Mouse (Mus musculus): ENCODE measurements around the gene Tmem86b. TPM values are rescaled to one million over a fixed set of nuclear protein-coding genes. Genes with fewer than 3 reads are reported as not detected.

Tmem86b gene
- polyA plus RNA-seq, 1 experiment from 2014 or later: 1.4 TPM

GRCm38 (mm10) chr7:4655393-4655792 is 24.2 kb upstream of the Tmem86b start:
- Histone ChIP-seq H3K9ac (replicated peaks; ENCODE audit: low read depth, low read length) (no peak overlapping the region), H3K4me2 (replicated peaks; ENCODE audit: low read depth, low read length) (no peak overlapping the region), H3K27me3 (ENCODE audit: control insufficient read depth, insufficient read depth, low read length) (no peaks in the 10 kb centered on the region), H3K27ac (ENCODE audit: low read length) (no peak overlapping the region), H3K4me1 (ENCODE audit: control insufficient read depth, insufficient read depth, low read length) (peaks cover 28% of the 10 kb centered on the region), H3K9me3 (ENCODE audit: control insufficient read depth, low read depth, low read length) (no peaks in the 10 kb centered on the region), H3K36me3 (ENCODE audit: control insufficient read depth, insufficient read depth, low read length) (peaks cover 4% of the 10 kb centered on the region; the same call in 1 of the 2 replicates), H3K4me3 (ENCODE audit: low read depth, low read length) (no peak overlapping the region)
- ATAC-seq (ENCODE audit: insufficient number of reproducible peaks, insufficient read depth, low FRiP score, low read depth): no peak
- 83% methylated on average over 4 of the region's 4 CpGs for WGBS

GRCm38 (mm10) chr7:4654221-4654620 is 23.0 kb upstream of the Tmem86b start:
- no peak overlapping the region for H3K4me3 ChIP-seq (ENCODE audit: low read depth, low read length)
- H3K4me1 ChIP-seq (ENCODE audit: control insufficient read depth, insufficient read depth, low read length): peaks cover 22% of the 10 kb centered on the region
- whole genome bisulfite sequencing: 78% methylated on average over 2 of the region's 2 CpGs
- ATAC-seq (ENCODE audit: insufficient number of reproducible peaks, insufficient read depth, low FRiP score, low read depth): no peak
- H3K27ac ChIP-seq (ENCODE audit: low read length): peak overlapping the region; percentile 27; the same call in 1 of the 2 replicates
- H3K9me3 ChIP-seq (ENCODE audit: control insufficient read depth, low read depth, low read length): no peaks in the 10 kb centered on the region
- H3K36me3 ChIP-seq (ENCODE audit: control insufficient read depth, insufficient read depth, low read length): peaks cover 4% of the 10 kb centered on the region; the same call in 1 of the 2 replicates
- no peaks in the 10 kb centered on the region for H3K27me3 ChIP-seq (ENCODE audit: control insufficient read depth, insufficient read depth, low read length)
- no peak overlapping the region for H3K4me2 ChIP-seq (replicated peaks; ENCODE audit: low read depth, low read length)
- 0 out of 2 replicates have a peak overlapping the region, but pooled peaks have one; percentile 25 for H3K9ac ChIP-seq (replicated peaks; ENCODE audit: low read depth, low read length)

- peaks cover 4% of the 10 kb centered on the region; the same call in 1 of the 2 replicates for H3K36me3 ChIP-seq (ENCODE audit: control insufficient read depth, insufficient read depth, low read length)
- peak overlapping the region; percentile 27; the same call in 1 of the 2 replicates for H3K27ac ChIP-seq (ENCODE audit: low read length)
- no peak overlapping the region for H3K9ac ChIP-seq (replicated peaks; ENCODE audit: low read depth, low read length)
- no peak for ATAC-seq (ENCODE audit: insufficient number of reproducible peaks, insufficient read depth, low FRiP score, low read depth)
- WGBS: 76% methylated on average over 7 of the region's 7 CpGs
- no peaks in the 10 kb centered on the region for H3K27me3 ChIP-seq (ENCODE audit: control insufficient read depth, insufficient read depth, low read length)
- no peak overlapping the region for H3K4me3 ChIP-seq (ENCODE audit: low read depth, low read length)
- peaks cover 22% of the 10 kb centered on the region for H3K4me1 ChIP-seq (ENCODE audit: control insufficient read depth, insufficient read depth, low read length)
- no peaks in the 10 kb centered on the region for H3K9me3 ChIP-seq (ENCODE audit: control insufficient read depth, low read depth, low read length)
- no peak overlapping the region for H3K4me2 ChIP-seq (replicated peaks; ENCODE audit: low read depth, low read length)
These were observed 22.6 kb upstream of the Tmem86b start for GRCm38 (mm10) chr7:4653780-4654179.

- H3K27me3 ChIP-seq (ENCODE audit: control insufficient read depth, insufficient read depth, low read length): no peaks in the 10 kb centered on the region
- no peak overlapping the region for H3K27ac ChIP-seq (ENCODE audit: low read length)
- H3K9me3 ChIP-seq (ENCODE audit: control insufficient read depth, low read depth, low read length): no peaks in the 10 kb centered on the region
- ATAC-seq (ENCODE audit: insufficient number of reproducible peaks, insufficient read depth, low FRiP score, low read depth): no peak
- H3K36me3 ChIP-seq (ENCODE audit: control insufficient read depth, insufficient read depth, low read length): peaks cover 4% of the 10 kb centered on the region; the same call in 1 of the 2 replicates
- no peak overlapping the region for H3K4me2 ChIP-seq (replicated peaks; ENCODE audit: low read depth, low read length)
- H3K4me3 ChIP-seq (ENCODE audit: low read depth, low read length): no peak overlapping the region
- no peak overlapping the region for H3K9ac ChIP-seq (replicated peaks; ENCODE audit: low read depth, low read length)
- H3K4me1 ChIP-seq (ENCODE audit: control insufficient read depth, insufficient read depth, low read length): peaks cover 22% of the 10 kb centered on the region
- 88% methylated on average over 5 of the region's 5 CpGs for WGBS
These were observed 22.1 kb upstream of the Tmem86b start for GRCm38 (mm10) chr7:4653351-4653750.

- 86% methylated on average over 5 of the region's 5 CpGs for WGBS
- no peaks in the 10 kb centered on the region for H3K27me3 ChIP-seq (ENCODE audit: control insufficient read depth, insufficient read depth, low read length)
- H3K4me1 ChIP-seq (ENCODE audit: control insufficient read depth, insufficient read depth, low read length): peaks cover 22% of the 10 kb centered on the region
- H3K9ac ChIP-seq (replicated peaks; ENCODE audit: low read depth, low read length): no peak overlapping the region
- H3K9me3 ChIP-seq (ENCODE audit: control insufficient read depth, low read depth, low read length): no peaks in the 10 kb centered on the region
- H3K4me3 ChIP-seq (ENCODE audit: low read depth, low read length): no peak overlapping the region
- H3K4me2 ChIP-seq (replicated peaks; ENCODE audit: low read depth, low read length): no peak overlapping the region
- ATAC-seq (ENCODE audit: insufficient number of reproducible peaks, insufficient read depth, low FRiP score, low read depth): no peak
- no peak overlapping the region for H3K27ac ChIP-seq (ENCODE audit: low read length)
- H3K36me3 ChIP-seq (ENCODE audit: control insufficient read depth, insufficient read depth, low read length): peaks cover 4% of the 10 kb centered on the region; the same call in 1 of the 2 replicates
These were observed 21.5 kb upstream of the Tmem86b start for GRCm38 (mm10) chr7:4652726-4653125.

- Histone ChIP-seq H3K9me3 (ENCODE audit: control insufficient read depth, low read depth, low read length) (no peaks in the 10 kb centered on the region), H3K36me3 (ENCODE audit: control insufficient read depth, insufficient read depth, low read length) (peaks cover 8% of the 10 kb centered on the region; the same call in 1 of the 2 replicates), H3K4me2 (replicated peaks; ENCODE audit: low read depth, low read length) (no peak overlapping the region), H3K27me3 (ENCODE audit: control insufficient read depth, insufficient read depth, low read length) (no peaks in the 10 kb centered on the region), H3K4me3 (ENCODE audit: low read depth, low read length) (no peak overlapping the region), H3K9ac (replicated peaks; ENCODE audit: low read depth, low read length) (no peak overlapping the region), H3K4me1 (ENCODE audit: control insufficient read depth, insufficient read depth, low read length) (peaks cover 12% of the 10 kb centered on the region), H3K27ac (ENCODE audit: low read length) (no peak overlapping the region)
- 70% methylated on average over 8 of the region's 8 CpGs for WGBS
- no peak for ATAC-seq (ENCODE audit: insufficient number of reproducible peaks, insufficient read depth, low FRiP score, low read depth)
These were observed 20.4 kb upstream of the Tmem86b start for GRCm38 (mm10) chr7:4651581-4651980.

- H3K4me1 ChIP-seq (ENCODE audit: control insufficient read depth, insufficient read depth, low read length): no peaks in the 10 kb centered on the region
- H3K36me3 ChIP-seq (ENCODE audit: control insufficient read depth, insufficient read depth, low read length): peaks cover 23% of the 10 kb centered on the region; the same call in 1 of the 2 replicates
- H3K9ac ChIP-seq (replicated peaks; ENCODE audit: low read depth, low read length): no peak overlapping the region
- H3K4me2 ChIP-seq (replicated peaks; ENCODE audit: low read depth, low read length): no peak overlapping the region
- H3K27ac ChIP-seq (ENCODE audit: low read length): no peak overlapping the region
- ATAC-seq (ENCODE audit: insufficient number of reproducible peaks, insufficient read depth, low FRiP score, low read depth): no peak
- no peaks in the 10 kb centered on the region for H3K9me3 ChIP-seq (ENCODE audit: control insufficient read depth, low read depth, low read length)
- no peak overlapping the region for H3K4me3 ChIP-seq (ENCODE audit: low read depth, low read length)
- 88% methylated on average over 2 of the region's 2 CpGs for WGBS
- no peaks in the 10 kb centered on the region for H3K27me3 ChIP-seq (ENCODE audit: control insufficient read depth, insufficient read depth, low read length)
These were observed 16.8 kb upstream of the Tmem86b start for GRCm38 (mm10) chr7:4647992-4648391.

- Histone ChIP-seq H3K36me3 (ENCODE audit: control insufficient read depth, insufficient read depth, low read length) (peaks cover 30% of the 10 kb centered on the region), H3K9ac (replicated peaks; ENCODE audit: low read depth, low read length) (no peak overlapping the region), H3K4me3 (ENCODE audit: low read depth, low read length) (no peak overlapping the region), H3K27ac (ENCODE audit: low read length) (no peak overlapping the region), H3K4me2 (replicated peaks; ENCODE audit: low read depth, low read length) (no peak overlapping the region), H3K27me3 (ENCODE audit: control insufficient read depth, insufficient read depth, low read length) (no peaks in the 10 kb centered on the region), H3K4me1 (ENCODE audit: control insufficient read depth, insufficient read depth, low read length) (no peaks in the 10 kb centered on the region), H3K9me3 (ENCODE audit: control insufficient read depth, low read depth, low read length) (no peaks in the 10 kb centered on the region)
- no peak; the same call in 1 of the 2 replicates for ATAC-seq (ENCODE audit: insufficient number of reproducible peaks, insufficient read depth, low FRiP score, low read depth)
- 53% methylated on average over 6 of the region's 6 CpGs for WGBS
These were observed 16.1 kb upstream of the Tmem86b start for GRCm38 (mm10) chr7:4647291-4647690.

- ATAC-seq (ENCODE audit: insufficient number of reproducible peaks, insufficient read depth, low FRiP score, low read depth): 0 out of 2 replicates have a peak, but pooled peaks have one; percentile 28
- Histone ChIP-seq H3K9ac (replicated peaks; ENCODE audit: low read depth, low read length) (no peak overlapping the region), H3K4me2 (replicated peaks; ENCODE audit: low read depth, low read length) (no peak overlapping the region), H3K9me3 (ENCODE audit: control insufficient read depth, low read depth, low read length) (no peaks in the 10 kb centered on the region), H3K4me3 (ENCODE audit: low read depth, low read length) (no peak overlapping the region), H3K27ac (ENCODE audit: low read length) (no peak overlapping the region), H3K36me3 (ENCODE audit: control insufficient read depth, insufficient read depth, low read length) (peaks cover 35% of the 10 kb centered on the region), H3K27me3 (ENCODE audit: control insufficient read depth, insufficient read depth, low read length) (no peaks in the 10 kb centered on the region), H3K4me1 (ENCODE audit: control insufficient read depth, insufficient read depth, low read length) (no peaks in the 10 kb centered on the region)
- WGBS: 86% methylated on average over 3 of the region's 3 CpGs
These were observed 15.6 kb upstream of the Tmem86b start for GRCm38 (mm10) chr7:4646806-4647205.
